Mouse (Mus musculus) liver, adult 10 weeks (tissue): ENCODE measurements around the gene Kcnd3. TPM values are rescaled to one million over a fixed set of nuclear protein-coding genes. Genes with fewer than 3 reads are reported as not detected.

Experiments used
- polyA plus RNA-seq: library from polyadenylated mRNA; stranded (reverse); fragments of 350-450 nt; fragmentation: Illumina TruSeq; extraction: RNeasy Lipid Tissue Mini Kit (QIAGEN cat#74804); gene quantifications from one replicate; pipeline ENCODE4 v1.2.3, GENCODE M21; 2014; ENCODE audit warnings: low read depth, low replicate concordance

Gene Kcnd3
- polyA plus RNA-seq = 0.13 TPM

DNA sequence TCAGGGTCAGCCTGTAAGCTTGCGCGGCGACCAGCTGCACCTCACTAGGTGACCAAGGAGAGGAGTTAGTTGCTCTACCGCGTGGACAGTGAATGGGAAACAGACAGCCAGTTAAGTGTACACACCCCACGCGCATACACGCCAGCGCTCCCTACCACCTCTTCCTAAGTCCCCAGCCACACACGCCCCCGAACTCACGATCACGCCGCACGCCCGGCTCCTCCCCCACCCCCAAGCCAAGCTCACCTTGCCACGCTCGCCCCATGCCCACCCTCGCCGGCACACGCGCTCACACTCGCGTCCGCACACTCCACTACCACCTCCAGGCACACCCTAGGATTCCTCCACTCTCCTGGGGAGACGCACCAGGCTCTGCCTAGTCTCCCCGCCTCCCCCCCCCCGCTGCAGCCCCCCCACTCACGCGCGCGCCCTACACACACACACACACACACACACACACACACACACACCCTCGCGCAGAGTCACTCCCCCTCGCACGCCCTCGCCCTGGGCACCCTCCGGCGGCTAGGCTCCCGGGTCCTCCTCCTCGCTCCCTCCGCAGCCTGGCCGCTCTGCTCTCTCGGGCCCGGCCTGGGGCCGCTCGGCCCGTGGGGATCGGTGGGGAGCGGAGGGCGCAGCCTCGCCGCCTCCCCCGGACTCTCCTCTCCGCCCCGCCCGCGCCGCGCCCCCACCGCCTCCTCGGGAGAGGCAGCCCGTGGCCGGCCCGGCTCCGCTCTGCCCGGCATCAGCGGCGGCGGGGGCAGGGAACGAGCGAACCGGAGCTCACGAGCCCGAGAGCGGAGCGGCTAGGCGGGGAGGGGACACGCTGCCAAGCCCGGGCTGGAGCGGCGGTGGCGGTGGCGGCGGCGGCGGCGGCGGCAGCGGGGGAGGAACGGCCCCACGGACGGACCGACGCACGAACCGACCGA, at the start of gene Kcnd3:
Kcnd3 (plus strand) TSS at position 704 of the 929 bp plus-strand sequence.

DNA sequence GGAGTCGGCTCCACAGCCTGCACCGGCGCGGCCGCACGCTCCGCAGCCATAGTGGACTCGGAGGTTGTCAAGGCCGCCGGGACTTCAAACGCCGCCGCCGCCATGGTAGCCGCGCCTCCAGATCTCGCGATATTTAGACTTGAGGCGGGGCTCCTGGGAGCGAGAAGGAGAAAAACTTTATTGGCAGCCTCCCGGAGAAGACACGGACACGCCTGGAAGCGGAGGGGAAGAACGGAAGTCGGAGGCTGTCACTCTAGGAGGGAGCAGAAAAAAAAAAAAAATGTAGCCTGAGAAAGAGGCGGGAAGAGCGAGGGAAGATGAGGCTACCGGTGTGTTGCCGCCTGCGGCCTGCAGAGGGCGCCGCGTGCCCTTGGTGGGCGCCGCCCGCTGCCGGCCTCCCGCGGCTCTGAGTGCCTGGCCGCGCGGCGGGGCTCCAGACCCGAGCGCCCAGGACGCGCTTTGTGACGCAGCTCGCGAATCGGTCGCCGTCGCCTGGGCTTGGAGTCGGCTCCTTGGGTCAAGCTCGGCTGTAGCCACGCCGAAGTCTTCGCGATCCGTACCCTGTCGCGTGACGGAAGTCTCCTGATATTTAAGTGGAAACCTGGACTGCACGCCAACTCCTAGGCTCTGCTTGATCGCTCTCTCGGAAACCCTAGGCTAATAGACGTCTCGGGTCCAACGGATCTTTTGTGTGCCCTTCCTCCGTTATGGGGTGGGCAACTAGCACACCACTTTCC, 235.4 kb downstream of the Kcnd3 start, which contains the start of gene Ddx20:
Ddx20 (minus strand) TSS at position 251 of the 737 bp plus-strand sequence.

DNA sequence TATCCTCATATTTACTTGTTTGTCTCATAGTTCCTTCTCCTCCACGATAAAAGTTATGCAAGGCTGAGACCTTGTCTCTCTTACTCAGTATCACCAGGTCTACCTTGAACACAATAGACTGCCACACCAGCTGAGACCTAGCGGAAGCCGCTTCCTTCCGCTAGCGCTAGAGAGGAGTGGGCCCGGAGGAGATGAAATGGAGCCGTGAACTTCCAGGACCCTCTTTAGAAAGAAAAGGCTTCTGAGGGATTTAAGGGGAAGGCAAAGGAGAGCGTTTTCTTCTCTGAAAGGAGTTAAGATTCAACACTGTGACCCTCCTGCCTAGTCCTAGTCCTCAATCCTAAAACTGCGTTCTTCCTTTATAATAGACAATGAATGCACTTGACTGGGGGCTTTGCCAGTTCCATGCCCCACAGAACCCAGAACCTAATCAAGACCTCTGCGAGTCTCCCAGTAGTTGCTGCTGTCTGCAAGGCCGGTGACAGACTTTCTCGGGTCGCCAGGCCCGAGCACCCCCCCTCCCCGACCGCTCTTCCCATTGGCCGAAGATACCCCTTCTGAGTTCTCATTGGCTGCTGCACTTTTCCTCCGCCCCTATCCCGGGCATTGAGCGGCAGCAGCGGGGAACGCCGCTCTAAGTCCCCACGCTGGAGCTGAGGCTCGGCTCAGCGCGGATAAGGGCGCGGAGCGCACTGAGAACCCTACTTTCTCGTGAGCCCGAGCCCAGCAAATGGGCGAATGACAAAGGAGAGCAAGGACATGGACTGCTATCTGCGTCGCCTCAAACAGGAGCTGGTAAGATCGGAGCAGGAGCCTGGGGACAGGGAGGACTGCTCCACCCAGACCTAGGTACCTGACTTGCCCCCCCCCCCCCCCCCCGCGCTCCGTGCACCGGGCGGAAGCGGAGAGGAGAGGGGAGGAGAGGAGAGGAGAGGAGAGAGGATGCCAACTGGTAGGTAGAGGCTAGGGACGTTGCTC, 252.2 kb downstream of the Kcnd3 start, which contains the start of gene Inka2:
Inka2 (plus strand) TSS at position 569 of the 978 bp plus-strand sequence.

Other genes starting within 250 kb of the Kcnd3 start
- 12.8 TPM for gene Ddx20, start 235.2 kb downstream of the Kcnd3 start, polyA plus RNA-seq